Mouse (Mus musculus): Measurements from ENCODE around the gene Tmc8. TPM values are rescaled to one million over a fixed set of nuclear protein-coding genes. Genes with fewer than 3 reads are reported as not detected.
"Not testable (repeated sequence)": the region's sequence is repeated elsewhere in the genome, so short reads cannot be mapped to it uniquely, and the experiment has no call there.

The Tmc8 gene
- polyA plus RNA-seq, 1 experiment: 0.39 TPM

GRCm38 (mm10) chr11:117801650-117802049, 19.8 kb downstream of the Tmc8 start:
- H3K27ac ChIP-seq (ENCODE audit: insufficient read depth, low read length): no peak overlapping the region
- no peak overlapping the region for H3K4me3 ChIP-seq (ENCODE audit: insufficient read depth, low read length)
- H3K4me1 ChIP-seq (ENCODE audit: control insufficient read depth, insufficient read depth, low read length): no peaks in the 10 kb centered on the region
- no peak for TF ChIP-seq POLR2A (IDR thresholded peaks at IDR 0.05; ENCODE audit: low read depth, low read length)
- TF ChIP-seq CTCF (IDR thresholded peaks at IDR 0.05; ENCODE audit: borderline replicate concordance, insufficient read depth, low read length): no peak

DNA sequence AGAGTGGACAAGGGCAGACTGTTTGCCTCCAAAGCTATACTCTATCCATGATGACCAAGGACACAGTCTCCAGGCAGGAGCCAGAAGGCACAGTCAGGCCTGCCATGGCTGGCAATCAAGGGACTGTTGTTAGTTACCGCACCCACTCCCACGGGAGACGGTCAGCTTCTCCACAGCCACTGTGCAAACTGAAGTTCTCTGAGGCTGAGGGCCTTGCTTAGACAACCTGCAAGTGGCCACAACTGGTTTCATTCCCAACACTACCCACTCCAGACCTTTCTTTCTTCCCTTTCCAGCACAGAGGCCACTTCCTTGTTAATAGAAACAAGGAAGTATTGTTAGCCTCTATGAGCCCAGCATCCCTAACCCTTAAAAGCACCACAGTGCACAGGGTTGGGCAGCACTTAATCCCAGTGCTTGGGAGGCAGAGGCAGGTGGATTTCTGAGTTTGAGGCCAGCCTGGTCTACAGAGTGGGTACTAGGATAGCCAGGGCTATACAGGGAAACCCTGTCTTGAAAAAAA, 21.4 kb downstream of the Tmc8 start:
- Histone ChIP-seq H3K27ac (ENCODE audit: insufficient read depth, low read length) (no peak overlapping the region), H3K4me3 (ENCODE audit: insufficient read depth, low read length) (no peak overlapping the region), H3K4me1 (ENCODE audit: control insufficient read depth, insufficient read depth, low read length) (no peaks in the 10 kb centered on the region)
- TF ChIP-seq POLR2A (IDR thresholded peaks at IDR 0.05; ENCODE audit: low read depth, low read length) (no peak), CTCF (IDR thresholded peaks at IDR 0.05; ENCODE audit: borderline replicate concordance, insufficient read depth, low read length) (no peak)

GRCm38 (mm10) chr11:117806781-117807180, 24.9 kb downstream of the Tmc8 start:
- TF ChIP-seq CTCF (IDR thresholded peaks at IDR 0.05; ENCODE audit: borderline replicate concordance, insufficient read depth, low read length) (no peak), POLR2A (IDR thresholded peaks at IDR 0.05; ENCODE audit: low read depth, low read length) (no peak)
- Histone ChIP-seq H3K4me3 (ENCODE audit: insufficient read depth, low read length) (no peak overlapping the region), H3K4me1 (ENCODE audit: control insufficient read depth, insufficient read depth, low read length) (0 out of 2 replicates have a peak, but pooled peaks cover 2% of the 10 kb centered on the region), H3K27ac (ENCODE audit: insufficient read depth, low read length) (no peak overlapping the region)

DNA sequence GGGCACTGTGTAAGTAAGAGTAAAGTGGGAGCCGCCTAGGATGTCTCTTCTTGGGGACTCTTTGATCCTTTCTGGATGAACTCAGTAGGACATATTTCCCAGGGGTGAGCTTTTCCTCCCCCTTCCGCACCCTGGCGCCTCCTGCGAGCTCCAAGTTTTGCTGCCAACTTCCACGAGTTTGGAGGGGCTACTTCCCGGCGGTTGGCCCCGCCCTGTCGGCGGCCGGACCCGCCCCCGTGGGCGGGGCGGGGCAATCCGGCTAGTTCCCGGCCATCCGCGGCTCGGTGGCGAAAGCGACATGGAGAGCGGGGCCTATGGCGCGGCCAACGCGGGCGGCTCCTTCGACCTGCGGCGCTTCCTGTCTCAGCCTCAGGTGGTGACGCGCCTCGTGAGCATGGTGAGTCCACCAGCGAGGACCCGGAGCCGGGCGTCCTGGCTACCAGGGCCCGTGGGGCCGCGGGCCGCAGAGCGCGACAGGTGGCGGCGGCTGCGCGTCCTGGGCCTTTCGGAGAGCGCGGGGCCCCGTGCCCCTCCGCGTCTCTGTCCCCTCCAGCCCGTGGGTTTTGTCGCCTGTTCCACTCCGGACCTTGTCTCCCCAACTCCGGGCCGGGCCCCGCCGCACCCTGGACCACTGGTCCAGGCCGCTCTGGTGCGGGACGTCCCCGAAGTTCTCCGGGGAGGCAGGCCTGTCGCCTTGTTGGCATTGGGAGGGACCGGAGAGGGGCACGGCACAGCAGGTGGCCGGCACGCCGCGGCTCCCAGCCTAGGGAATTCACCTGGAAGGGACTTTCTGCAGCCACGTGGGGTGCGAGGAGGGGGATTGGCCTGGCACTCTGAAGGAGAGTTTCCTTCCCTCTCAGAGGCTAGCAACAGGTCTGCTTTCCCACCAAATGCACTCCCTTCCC, 27.8 kb downstream of the Tmc8 start, which contains the start of the genes Gm20708 and Syngr2:
Gm20708 (plus strand) TSS at position 262 of the 905 bp plus-strand sequence.
Syngr2 (plus strand) TSS at position 262 of the 905 bp plus-strand sequence.
- peak; percentile 75 for TF ChIP-seq POLR2A (IDR thresholded peaks at IDR 0.05; ENCODE audit: low read depth, low read length)
- no peak for TF ChIP-seq CTCF (IDR thresholded peaks at IDR 0.05; ENCODE audit: borderline replicate concordance, insufficient read depth, low read length)
- peak within 1 kb of the TSS; percentile 14; the same call in 1 of the 2 replicates for H3K27ac ChIP-seq (ENCODE audit: insufficient read depth, low read length)
- H3K4me1 ChIP-seq (ENCODE audit: control insufficient read depth, insufficient read depth, low read length): 0 out of 2 replicates have a peak, but pooled peaks cover 2% of the 10 kb centered on the region
- peak within 1 kb of the TSS; percentile 59 for H3K4me3 ChIP-seq (ENCODE audit: insufficient read depth, low read length)

DNA sequence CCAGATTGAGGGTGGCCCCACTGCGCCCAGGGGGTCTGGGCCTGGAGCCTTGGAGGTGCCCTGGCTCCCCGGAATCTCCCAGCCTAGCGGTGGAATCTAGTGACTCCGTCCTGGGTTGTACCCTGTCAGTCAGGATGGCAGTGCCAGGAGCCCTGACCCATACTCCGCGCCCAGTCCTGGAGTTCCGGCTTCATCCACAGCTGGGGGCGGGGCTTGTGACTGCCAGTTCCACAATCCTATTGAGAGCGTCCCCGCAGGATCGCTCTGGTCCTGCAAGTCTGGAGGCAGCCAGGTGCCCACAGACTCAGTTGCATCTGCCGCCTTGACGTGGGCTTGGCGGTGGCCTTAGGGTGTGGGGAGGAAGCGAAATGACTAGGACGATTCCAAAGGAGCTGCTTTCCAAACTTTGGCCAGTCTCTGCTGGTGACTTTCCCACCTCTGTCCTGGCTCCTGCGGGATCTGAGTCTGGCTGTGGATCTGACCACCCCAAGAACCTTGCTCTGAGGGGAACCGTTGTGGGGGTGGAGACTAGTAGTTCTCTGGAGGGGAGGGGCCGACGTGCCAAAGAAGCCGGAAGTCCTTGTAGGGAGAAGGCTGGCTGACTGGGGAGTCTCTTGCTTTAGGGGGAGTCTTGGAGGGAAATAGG, 28.6 kb downstream of the Tmc8 start:
- H3K27ac ChIP-seq (ENCODE audit: insufficient read depth, low read length): peak overlapping the region; percentile 32; the same call in 1 of the 2 replicates
- peak overlapping the region; percentile 59 for H3K4me3 ChIP-seq (ENCODE audit: insufficient read depth, low read length)
- 0 out of 2 replicates have a peak, but pooled peaks cover 2% of the 10 kb centered on the region for H3K4me1 ChIP-seq (ENCODE audit: control insufficient read depth, insufficient read depth, low read length)
- TF ChIP-seq POLR2A (IDR thresholded peaks at IDR 0.05; ENCODE audit: low read depth, low read length) (peak; percentile 51), CTCF (IDR thresholded peaks at IDR 0.05; ENCODE audit: borderline replicate concordance, insufficient read depth, low read length) (peak; percentile 16; the same call in 1 of the 2 replicates)

GRCm38 (mm10) chr11:117813867-117814266, 32.0 kb downstream of the Tmc8 start:
- Histone ChIP-seq H3K4me1 (ENCODE audit: control insufficient read depth, insufficient read depth, low read length) (0 out of 2 replicates have a peak, but pooled peaks cover 2% of the 10 kb centered on the region), H3K4me3 (ENCODE audit: insufficient read depth, low read length) (no peak overlapping the region), H3K27ac (ENCODE audit: insufficient read depth, low read length) (no peak overlapping the region)
- TF ChIP-seq POLR2A (IDR thresholded peaks at IDR 0.05; ENCODE audit: low read depth, low read length): no peak
- TF ChIP-seq CTCF (IDR thresholded peaks at IDR 0.05; ENCODE audit: borderline replicate concordance, insufficient read depth, low read length): no peak

- H3K4me3 ChIP-seq (ENCODE audit: insufficient read depth, low read length): no peak overlapping the region
- no peak for TF ChIP-seq POLR2A (IDR thresholded peaks at IDR 0.05; ENCODE audit: low read depth, low read length)
- no peak for TF ChIP-seq CTCF (IDR thresholded peaks at IDR 0.05; ENCODE audit: borderline replicate concordance, insufficient read depth, low read length)
- no peak overlapping the region for H3K27ac ChIP-seq (ENCODE audit: insufficient read depth, low read length)
- H3K4me1 ChIP-seq (ENCODE audit: control insufficient read depth, insufficient read depth, low read length): no peaks in the 10 kb centered on the region
Measured at GRCm38 (mm10) chr11:117814704-117815366, 33.0 kb downstream of the Tmc8 start.

DNA sequence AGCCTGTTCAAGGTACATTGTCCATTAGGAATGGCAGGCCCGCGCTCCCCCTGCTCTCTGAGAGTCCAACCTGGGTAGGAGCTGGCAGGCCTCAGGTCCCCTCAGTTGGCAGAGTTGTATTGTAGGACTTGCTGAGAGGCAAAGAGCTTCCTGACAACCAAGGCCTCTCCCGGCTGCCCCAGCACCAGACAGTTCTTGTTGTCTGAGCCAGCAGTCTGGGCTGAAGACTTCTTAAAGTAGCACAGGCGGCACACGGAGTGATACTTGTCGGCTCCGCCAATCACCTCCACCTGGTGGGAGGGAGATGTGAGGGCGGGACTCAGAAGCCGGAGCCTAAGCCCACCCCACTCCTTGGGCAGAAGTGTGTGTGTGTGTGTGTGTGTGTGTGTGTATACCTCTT, 34.0 kb downstream of the Tmc8 start:
- not testable (repeated sequence) for H3K4me3 ChIP-seq (ENCODE audit: insufficient read depth, low read length); H3K27ac ChIP-seq (ENCODE audit: insufficient read depth, low read length); H3K4me1 ChIP-seq (ENCODE audit: control insufficient read depth, insufficient read depth, low read length)

- no peaks in the 10 kb centered on the region for H3K4me1 ChIP-seq (ENCODE audit: control insufficient read depth, insufficient read depth, low read length)
- no peak for TF ChIP-seq POLR2A (IDR thresholded peaks at IDR 0.05; ENCODE audit: low read depth, low read length)
- no peak for TF ChIP-seq CTCF (IDR thresholded peaks at IDR 0.05; ENCODE audit: borderline replicate concordance, insufficient read depth, low read length)
- H3K27ac ChIP-seq (ENCODE audit: insufficient read depth, low read length): no peak overlapping the region
- H3K4me3 ChIP-seq (ENCODE audit: insufficient read depth, low read length): no peak overlapping the region
Measured at GRCm38 (mm10) chr11:117816389-117816996, 34.6 kb downstream of the Tmc8 start.
